Mouse (Mus musculus): ENCODE data around the gene Cbarp.
"Not testable (repeated sequence)": the region's sequence is repeated elsewhere in the genome, so short reads cannot be mapped to it uniquely, and the experiment has no call there.

Gene Cbarp

GRCm38 (mm10) chr10:80170601-80171021, 30.0 kb upstream of the Cbarp start:
- DNase-seq (ENCODE audit: low spot score in 2 of 2) = peak in 1 of 2 experiments; percentile 63

- DNase-seq (ENCODE audit: low spot score in 2 of 2) = no peak
These were observed 29.4 kb upstream of the Cbarp start for GRCm38 (mm10) chr10:80170052-80170451.

- peak in 1 of 2 experiments; percentile 51 for DNase-seq (ENCODE audit: low spot score in 2 of 2)
These were observed 29.0 kb upstream of the Cbarp start for GRCm38 (mm10) chr10:80169651-80170050.

GRCm38 (mm10) chr10:80169070-80169469, 28.4 kb upstream of the Cbarp start:
- no peak for DNase-seq (ENCODE audit: low spot score in 2 of 2)

GRCm38 (mm10) chr10:80168038-80168661, 27.5 kb upstream of the Cbarp start:
- peak; percentile 94 to 95 for DNase-seq (ENCODE audit: low spot score in 2 of 2)

DNA sequence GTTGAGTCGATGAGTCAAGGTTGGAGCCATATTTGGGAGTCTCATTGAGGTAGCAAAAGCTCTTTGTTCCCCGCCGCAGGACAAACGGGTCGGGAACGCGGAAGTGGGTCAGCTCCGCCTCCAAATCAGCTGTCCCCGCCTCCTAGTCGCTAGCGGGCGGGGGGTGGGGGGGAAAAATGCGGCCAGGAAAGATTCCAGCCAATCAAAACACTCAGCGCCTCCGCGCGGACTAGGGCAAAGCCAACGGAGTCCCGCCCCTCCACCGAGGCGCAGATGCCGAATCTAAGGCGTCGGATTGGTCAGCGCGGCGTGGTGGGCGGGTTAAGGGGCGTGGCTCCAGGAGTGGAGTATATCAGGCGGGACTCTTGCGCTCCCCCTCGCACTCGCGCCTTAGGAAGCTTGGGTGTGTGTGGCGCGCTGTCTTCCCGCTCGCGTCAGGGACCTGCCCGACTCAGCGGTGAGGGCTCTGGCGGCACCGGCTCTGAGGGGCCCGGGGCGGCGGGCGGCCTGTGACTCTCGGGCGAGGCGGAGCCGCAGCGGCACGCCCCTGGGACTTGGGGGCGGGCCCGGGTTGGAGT, 26.9 kb upstream of the Cbarp start:
- peak; percentile 98 to 99 for DNase-seq (ENCODE audit: low spot score in 2 of 2)

DNA sequence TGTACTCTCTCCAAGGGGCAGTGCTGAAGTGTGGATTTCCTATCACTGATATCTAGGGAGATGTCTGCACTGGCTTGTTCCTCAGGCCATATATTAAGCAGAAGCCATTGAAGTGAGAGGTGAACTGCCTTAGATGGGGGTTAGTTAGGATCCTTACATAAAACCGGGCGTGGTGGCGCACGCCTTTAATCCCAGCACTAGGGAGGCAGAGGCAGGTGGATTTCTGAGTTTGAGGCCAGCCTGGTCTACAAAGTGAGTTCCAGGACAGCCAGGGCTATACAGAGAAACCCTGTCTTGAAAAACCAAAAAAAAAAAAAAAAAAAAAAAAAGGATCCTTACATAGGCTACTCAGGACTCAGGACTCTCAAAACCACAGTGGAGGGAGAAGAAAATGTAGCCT, 25.5 kb upstream of the Cbarp start:
- not testable (repeated sequence) for DNase-seq (ENCODE audit: low spot score in 2 of 2)

DNA sequence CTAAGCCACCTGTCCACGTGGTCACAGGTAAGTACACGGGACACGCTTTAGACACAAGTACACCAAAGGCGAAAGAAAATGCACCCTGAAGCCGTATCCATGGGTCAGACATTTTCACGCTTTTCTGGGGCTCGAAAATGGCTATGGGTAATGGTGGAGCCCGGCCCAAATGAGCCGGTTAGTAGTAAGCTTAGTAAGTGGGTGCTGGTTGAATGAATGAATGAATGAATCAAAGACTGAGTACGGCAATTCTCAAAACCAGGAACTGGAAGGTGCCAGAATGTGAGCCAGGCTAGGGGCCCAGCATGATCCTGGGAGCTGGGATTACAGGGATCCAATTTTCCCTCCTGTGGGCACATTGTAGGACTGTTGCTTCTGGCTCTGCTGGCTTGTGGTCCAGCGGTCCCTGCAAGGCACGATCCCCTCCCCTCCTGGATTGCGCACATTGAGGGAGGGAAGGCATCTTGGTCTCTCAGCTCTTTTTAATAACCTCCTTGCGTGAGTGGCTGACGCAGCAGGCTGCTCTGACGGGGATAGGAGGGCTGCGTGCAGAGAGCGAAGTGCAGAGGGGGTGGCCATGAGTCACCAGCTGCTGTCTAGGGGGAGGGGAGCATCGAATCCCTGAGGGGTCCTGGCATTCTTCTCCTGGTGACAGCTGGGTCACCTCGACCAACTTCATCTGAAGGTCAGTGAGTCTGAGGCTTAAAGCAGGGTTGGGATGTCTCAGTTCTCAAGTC, 24.9 kb upstream of the Cbarp start, which contains the start of gene Cirbp:
Gene Cirbp, plus strand, starts transcription at position 594 of the 737 bp plus-strand sequence.
- peak; percentile 74 to 85 for DNase-seq (ENCODE audit: low spot score in 2 of 2)

DNA sequence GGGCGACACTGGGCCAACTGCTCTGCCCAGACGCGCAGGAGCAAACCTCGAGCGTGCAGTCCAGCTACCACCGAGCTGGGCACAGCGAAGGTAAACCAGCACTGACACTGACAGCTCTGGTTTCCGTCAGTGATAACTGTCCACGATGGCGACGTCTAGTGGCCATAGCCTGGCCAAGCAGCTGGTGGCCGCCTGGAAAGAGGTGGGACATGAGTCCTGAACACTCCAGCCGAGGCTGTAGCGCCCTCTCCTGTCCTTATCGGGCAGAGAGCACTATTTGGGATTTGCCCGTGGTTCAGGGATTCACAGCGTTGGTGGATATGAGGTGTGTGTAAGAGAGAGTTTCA, 24.3 kb upstream of the Cbarp start:
- peak; percentile 97 to 98 for DNase-seq (ENCODE audit: low spot score in 2 of 2)

GRCm38 (mm10) chr10:80164161-80164997, 23.7 kb upstream of the Cbarp start:
- peak in 1 of 2 experiments; percentile 74 for DNase-seq (ENCODE audit: low spot score in 2 of 2)

DNA sequence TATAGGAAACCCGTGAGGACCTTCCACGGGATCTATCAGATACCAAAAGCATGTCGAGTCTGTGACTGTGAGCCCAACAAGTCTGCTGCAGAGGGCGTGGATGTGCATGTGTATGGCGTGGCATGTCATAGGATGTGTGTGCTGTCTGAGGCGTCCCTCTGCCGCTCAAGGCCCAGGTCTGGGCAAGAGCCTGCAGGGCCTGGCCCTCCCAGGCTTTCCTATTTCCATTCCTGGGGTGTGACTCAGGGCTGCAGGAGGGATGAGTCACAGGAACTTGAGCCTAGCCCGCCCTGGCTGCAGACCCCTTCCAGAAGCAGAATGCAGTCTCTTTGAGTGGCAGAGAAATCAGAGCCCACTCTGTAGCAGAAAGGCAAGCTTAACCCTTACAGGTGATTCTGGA, 23.1 kb upstream of the Cbarp start:
- DNase-seq (ENCODE audit: low spot score in 2 of 2) = peak in 1 of 2 experiments; percentile 53

DNA sequence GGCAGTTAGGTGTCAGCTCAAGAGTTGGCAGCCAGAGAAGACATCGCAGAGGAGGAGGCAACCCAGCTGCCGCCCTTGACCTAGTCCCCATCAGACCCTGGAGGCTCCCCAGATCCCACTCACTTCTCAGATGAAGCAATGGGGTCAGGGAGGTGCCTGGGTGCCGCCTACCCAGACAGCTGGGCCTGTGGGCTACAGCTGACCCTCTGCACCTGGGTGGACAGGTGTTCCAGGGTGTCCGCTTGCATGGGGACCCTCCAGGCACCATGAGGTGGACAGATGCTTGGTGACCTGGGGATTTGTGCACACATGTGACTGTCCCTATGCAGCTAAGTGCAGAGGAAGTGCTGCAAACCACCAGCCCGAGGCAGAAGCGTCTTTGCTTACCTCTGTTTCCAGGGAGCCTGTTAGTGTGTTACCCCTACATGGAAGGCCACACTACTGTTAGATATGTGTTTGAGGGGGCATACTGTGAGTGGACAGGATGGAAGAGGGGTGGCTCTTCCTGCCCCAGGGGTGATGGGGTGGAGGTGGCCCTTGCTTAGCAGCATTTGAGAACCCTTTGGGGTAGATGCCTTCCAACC, 22.2 kb upstream of the Cbarp start:
- peak in 1 of 2 experiments; percentile 52 for DNase-seq (ENCODE audit: low spot score in 2 of 2)

DNA sequence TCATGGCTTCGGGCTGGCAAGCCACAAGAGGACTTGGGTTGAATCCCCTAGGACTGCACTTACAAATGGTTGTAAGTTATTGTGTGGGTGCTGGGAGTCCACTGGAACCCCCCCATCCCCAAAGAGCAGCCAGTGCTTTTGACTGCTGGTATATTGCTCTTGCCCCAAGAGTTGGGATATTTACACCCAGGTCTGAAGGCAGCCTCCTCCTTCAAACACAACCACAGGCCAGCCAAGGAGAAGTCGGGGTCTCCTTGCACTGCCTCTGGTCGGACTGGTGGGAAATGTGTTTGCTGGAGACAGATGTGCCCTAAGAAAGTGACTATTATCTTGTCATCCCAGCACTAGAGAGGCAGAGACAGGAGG, 21.6 kb upstream of the Cbarp start:
- DNase-seq (ENCODE audit: low spot score in 2 of 2) = no peak

DNA sequence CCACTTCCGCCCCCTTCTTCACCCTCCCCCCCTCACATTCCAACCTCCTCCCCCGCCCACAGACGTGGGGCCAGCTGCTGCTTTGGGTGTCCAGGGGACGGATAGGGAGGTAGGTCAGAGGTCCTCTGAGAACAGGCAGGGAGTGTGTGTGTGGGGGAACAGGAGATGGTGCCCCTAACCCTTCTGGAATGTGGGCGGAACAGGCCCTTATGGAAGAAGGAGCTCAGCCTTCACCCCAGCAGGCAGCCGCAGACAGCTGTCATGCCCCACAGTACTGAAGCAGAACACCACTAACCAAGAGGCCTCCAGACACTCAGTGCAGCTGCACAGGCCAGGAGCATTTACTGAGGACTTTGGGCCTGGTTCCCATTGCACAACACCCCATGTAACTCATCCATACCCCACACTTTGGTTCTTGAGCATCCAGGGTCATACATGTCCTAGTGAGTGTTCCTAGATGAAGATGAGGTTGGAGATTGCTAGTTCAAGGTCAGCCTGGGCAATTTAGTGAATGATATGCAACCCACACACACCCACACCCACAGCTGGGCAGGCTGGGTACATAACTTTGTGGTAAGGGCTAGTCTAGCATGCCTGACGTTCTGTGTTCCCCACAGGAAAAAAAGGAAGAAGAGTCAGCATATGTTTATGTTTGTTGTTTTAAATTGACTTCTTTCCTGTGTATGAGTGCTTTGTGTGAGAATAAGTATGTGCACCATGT, 21.0 kb upstream of the Cbarp start:
- DNase-seq (ENCODE audit: low spot score in 2 of 2) = peak in 1 of 2 experiments; percentile 45

DNA sequence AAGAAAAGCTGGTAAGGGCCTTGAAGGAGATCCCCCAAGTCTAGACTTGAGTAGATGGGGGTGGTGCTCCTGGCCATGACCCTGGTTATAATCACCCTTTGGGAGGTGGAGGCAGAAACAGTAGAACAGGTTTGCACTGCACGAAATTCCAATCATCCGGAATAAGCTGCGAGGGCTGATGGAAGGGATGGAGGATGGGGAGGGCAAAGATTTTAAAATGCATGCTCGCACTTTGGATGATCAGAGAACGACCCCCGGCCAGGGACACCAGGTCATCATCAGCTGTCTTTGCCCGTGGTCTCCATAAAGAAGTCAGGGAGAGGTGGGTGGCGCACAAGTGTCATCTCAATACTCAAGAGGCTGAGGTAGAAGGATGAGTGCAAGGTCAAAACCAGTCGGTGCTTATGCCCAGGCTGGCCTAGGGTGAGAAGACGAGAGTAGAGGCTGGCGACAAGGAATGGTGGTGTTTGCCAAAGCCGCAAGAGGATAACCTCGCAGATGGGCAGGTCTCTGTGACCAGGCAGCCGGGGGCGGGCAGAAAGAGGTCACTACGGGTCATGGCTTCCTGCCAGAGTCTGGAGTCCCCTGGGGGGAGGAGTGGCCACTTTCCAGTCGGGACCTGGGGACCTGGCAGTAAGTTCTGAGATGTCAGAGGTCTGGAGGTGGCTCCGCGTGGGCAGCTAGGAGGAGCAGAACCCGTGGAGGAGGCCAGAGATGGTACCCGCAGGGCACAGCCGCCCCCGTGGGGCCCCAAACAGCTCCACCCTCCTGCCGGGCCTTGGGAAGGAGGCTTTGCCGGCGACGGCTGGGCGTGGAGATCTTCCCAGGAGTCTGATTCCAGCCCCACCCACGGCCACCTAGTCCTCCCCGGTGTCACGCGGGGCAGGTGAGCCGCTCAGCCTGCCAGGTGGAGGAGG, 20.1 kb upstream of the Cbarp start:
- peak; percentile 72 to 74 for DNase-seq (ENCODE audit: low spot score in 2 of 2)

DNA sequence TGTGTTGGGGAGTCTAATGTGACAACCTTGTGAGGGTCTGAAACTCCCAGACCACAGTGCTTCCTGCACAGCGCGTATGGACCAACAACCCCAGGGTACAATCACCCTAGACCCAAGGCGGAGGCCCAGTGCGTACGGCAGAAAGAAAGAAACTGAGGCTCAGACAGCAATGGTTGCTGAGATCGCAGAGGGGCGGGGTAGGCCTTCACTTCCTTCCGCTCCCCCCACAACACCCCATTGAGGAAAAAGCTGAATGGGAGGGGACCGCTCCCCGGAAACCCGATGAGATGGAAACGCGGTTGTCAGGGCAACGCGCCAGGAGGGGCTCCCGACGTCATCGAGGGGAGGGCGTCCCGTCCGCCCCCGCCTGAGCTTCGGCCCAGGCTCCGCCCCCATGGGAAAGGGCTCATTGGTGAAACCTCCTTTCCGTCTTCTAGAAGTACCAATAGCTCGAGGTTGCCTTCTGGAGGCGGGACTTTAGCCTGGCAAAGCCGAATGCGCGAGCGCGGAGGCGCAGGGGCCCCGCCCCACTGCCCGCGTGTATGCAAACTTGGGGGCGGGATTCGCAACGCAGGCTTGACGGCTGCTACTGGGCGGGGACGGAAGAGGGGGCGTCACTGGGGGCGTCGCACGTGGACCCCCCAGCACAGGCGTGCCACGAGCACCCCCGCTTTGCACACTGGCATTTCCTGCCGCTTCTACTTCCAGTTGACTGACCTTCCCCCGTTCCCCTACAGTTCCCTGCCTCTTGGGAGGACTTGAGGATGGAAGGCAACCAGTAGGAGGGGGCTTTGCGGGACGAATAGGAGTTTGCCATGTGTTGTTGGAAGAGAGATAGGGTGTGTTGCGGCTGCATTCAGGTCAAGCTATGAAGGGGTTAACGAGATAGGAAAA, 19.2 kb upstream of the Cbarp start:
- peak; percentile 100 for DNase-seq (ENCODE audit: low spot score in 2 of 2)

DNA sequence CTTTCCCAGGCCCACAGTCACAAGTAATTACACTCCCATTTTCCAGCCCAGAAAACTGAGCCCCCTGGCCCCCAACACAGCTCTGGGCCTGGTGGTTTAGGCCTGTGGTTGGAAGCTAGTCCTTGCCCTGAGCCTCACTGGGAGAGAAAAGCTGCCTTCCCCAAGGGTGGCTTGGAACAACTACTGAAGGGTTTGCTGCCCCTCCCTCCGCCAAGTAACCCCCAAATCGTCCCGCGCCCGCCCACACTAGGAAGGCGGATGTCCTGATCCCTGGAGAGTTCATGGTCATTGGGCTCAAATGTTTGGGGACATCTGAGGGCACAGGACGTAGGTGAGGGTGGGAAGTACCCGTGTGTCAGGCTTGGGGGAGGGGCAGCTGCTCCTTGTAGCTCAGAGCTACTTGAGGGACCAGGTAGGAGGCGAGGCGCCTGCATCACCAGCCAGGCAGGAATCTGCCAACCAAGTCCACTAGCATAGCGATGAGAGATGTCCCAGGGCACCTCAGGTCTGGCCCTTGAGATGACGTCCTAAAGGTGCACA, 18.5 kb upstream of the Cbarp start:
- DNase-seq (ENCODE audit: low spot score in 2 of 2) = peak; percentile 77 to 84

DNA sequence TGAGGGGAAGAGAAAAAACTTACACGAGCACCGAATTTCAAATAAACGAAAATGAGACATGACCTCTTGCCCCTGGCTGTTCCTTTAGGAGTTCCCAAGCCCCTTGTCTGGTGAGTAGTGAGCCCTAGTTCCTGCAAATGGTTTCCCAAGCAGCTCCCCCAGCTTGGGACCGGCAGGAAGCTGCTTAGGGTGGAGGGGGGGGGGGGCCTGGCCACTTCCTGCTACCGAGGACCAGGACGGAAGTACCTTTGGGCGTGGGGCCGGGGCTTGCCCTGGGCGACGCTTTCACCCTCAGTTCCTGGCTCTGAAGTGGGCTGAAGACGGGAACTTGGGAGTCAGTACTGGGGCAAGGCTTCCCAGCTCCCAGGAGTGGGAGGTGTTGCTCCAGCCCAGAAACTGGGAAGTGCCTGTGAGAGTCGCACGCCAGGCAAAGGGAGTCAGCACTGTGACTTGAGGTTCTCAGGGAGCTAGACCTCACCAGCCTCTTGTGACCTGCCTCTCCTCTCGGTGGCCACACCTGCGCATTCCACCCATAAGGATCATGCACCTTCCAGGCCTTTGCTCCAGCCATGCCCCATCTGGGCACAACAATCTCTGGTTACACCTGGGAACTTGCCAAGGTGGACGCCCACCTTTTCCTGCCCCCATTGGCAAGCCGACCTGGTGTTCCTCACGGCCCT, 17.8 kb upstream of the Cbarp start:
- peak in 1 of 2 experiments; percentile 69 for DNase-seq (ENCODE audit: low spot score in 2 of 2)
